Mouse (Mus musculus): ENCODE data around the gene Ggct. TPM values are rescaled to one million over a fixed set of nuclear protein-coding genes. Genes with fewer than 3 reads are reported as not detected.

The Ggct gene
- polyA plus RNA-seq, 2 experiments: 1.1 to 4.4 TPM

DNA sequence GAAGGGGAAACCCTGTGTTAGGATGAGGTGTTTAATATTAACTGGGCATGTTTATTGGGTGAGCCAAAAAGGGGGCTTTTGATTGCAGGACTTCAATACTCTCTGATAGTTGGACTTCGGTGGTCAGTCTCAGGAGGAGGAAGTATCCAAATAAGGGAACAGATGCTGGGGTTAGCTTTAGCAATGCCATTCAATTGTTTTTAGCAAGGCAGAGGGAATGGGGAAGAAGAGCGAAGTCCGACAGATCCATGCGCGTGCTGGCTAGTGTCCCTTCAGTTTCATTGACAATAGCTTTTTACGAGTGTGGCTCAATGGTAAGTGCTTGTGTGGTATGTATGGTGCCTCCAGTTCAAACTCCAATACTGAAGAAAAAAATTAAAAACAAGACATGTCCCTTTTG is 51.6 kb downstream of the Ggct start:
- Histone ChIP-seq H3K9me3 (ENCODE audit: control insufficient read depth, low read length) (no peaks in the 10 kb centered on the region), H3K4me3 (ENCODE audit: insufficient read depth in 1 of 2, low read depth in 2 of 2, low read length in 2 of 2) (no peak overlapping the region), H3K4me2 (ENCODE audit: low read depth) (no peak overlapping the region), H3K36me3 (replicated peaks; ENCODE audit: control insufficient read depth, insufficient read depth, low read depth) (no peaks in the 10 kb centered on the region), H3K4me1 (replicated peaks; ENCODE audit: control insufficient read depth in 2 of 2, insufficient read depth in 2 of 2, low read length in 1 of 2) (0 out of 4 replicates have a peak, but pooled peaks cover 0 to 2% of the 10 kb centered on the region in 2 experiments), H3K27me3 (ENCODE audit: control insufficient read depth, insufficient read depth, low read length) (no peaks in the 10 kb centered on the region; the same call in 1 of the 2 replicates), H3K27ac (no peak overlapping the region), H3K9ac (replicated peaks) (no peak overlapping the region)
- TF ChIP-seq EP300 (IDR thresholded peaks at IDR 0.05; ENCODE audit: low read depth) (no peak), CTCF (IDR thresholded peaks at IDR 0.05; ENCODE audit: low read depth) (no peak)
- DNase-seq (ENCODE audit: low read depth in 3 of 3, low spot score in 3 of 3) (no peak), ATAC-seq (ENCODE audit: insufficient read depth) (no peak)
- 46% methylated on average over 6 of the region's 6 CpGs for WGBS (ENCODE audit: insufficient replicate concordance)

DNA sequence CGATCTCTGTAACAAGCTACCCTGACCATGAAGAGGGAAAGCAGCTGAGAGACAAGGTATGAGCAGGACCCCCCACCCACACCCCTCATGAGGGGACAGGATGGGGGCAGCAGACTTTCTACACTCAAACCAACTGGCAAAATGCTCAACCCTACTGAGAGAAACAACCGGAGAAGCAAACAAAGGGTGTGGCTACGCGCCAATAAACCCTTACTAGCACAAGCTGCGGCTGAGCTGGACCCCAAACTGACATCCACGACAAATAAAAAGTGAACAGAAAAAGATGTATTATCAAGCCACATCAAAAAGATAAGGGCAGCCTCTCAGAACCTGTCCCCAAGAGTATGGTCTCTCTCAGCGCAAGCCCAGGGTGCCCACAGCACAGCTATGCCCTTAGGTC is 52.6 kb downstream of the Ggct start:
- no peaks in the 10 kb centered on the region; the same call in 1 of the 2 replicates for H3K27me3 ChIP-seq (ENCODE audit: control insufficient read depth, insufficient read depth, low read length)
- no peak overlapping the region for H3K4me3 ChIP-seq (ENCODE audit: insufficient read depth in 1 of 2, low read depth in 2 of 2, low read length in 2 of 2)
- ATAC-seq (ENCODE audit: insufficient read depth) (no peak), DNase-seq (ENCODE audit: low read depth in 3 of 3, low spot score in 3 of 3) (no peak)
- H3K9ac ChIP-seq (replicated peaks): no peak overlapping the region
- WGBS (ENCODE audit: insufficient replicate concordance): 42% methylated on average over 7 of the region's 7 CpGs
- no peak overlapping the region for H3K4me2 ChIP-seq (ENCODE audit: low read depth)
- TF ChIP-seq CTCF (IDR thresholded peaks at IDR 0.05; ENCODE audit: low read depth) (no peak), EP300 (IDR thresholded peaks at IDR 0.05; ENCODE audit: low read depth) (no peak)
- 0 out of 4 replicates have a peak, but pooled peaks cover 0 to 2% of the 10 kb centered on the region in 2 experiments for H3K4me1 ChIP-seq (replicated peaks; ENCODE audit: control insufficient read depth in 2 of 2, insufficient read depth in 2 of 2, low read length in 1 of 2)
- H3K9me3 ChIP-seq (ENCODE audit: control insufficient read depth, low read length): no peaks in the 10 kb centered on the region
- no peak overlapping the region for H3K27ac ChIP-seq
- no peaks in the 10 kb centered on the region for H3K36me3 ChIP-seq (replicated peaks; ENCODE audit: control insufficient read depth, insufficient read depth, low read depth)

DNA sequence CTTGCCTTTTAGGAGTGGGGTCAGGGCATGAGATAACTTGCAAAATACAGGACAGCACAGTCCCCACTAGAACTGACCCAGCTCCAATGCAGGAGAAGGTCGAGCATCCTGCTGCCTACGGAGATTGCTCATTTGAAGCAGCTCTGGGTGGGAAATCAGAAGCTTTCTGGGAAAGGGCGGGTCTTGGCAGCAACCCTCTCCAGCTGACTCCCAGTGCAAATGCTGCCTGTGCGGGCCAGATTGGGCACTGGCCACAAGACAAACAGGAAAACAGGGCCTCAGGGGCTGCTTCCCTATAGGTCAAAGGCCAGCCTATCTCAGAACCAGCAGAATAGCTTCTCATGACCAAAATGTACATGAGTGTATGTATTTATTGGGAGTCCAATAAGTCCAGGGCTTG is 53.1 kb downstream of the Ggct start:
- no peak overlapping the region for H3K4me3 ChIP-seq (ENCODE audit: insufficient read depth in 1 of 2, low read depth in 2 of 2, low read length in 2 of 2)
- TF ChIP-seq EP300 (IDR thresholded peaks at IDR 0.05; ENCODE audit: low read depth): no peak
- no peak for TF ChIP-seq CTCF (IDR thresholded peaks at IDR 0.05; ENCODE audit: low read depth)
- no peak overlapping the region for H3K4me2 ChIP-seq (ENCODE audit: low read depth)
- DNase-seq (ENCODE audit: low read depth in 3 of 3, low spot score in 3 of 3) (no peak), ATAC-seq (ENCODE audit: insufficient read depth) (no peak)
- no peak overlapping the region for H3K9ac ChIP-seq (replicated peaks)
- H3K27ac ChIP-seq: no peak overlapping the region
- H3K9me3 ChIP-seq (ENCODE audit: control insufficient read depth, low read length): no peaks in the 10 kb centered on the region
- WGBS (ENCODE audit: insufficient replicate concordance): 13% methylated on average over 4 of the region's 4 CpGs
- H3K4me1 ChIP-seq (replicated peaks; ENCODE audit: control insufficient read depth in 2 of 2, insufficient read depth in 2 of 2, low read length in 1 of 2): 0 out of 4 replicates have a peak, but pooled peaks cover 0 to 2% of the 10 kb centered on the region in 2 experiments
- H3K36me3 ChIP-seq (replicated peaks; ENCODE audit: control insufficient read depth, insufficient read depth, low read depth): no peaks in the 10 kb centered on the region
- no peaks in the 10 kb centered on the region; the same call in 1 of the 2 replicates for H3K27me3 ChIP-seq (ENCODE audit: control insufficient read depth, insufficient read depth, low read length)

DNA sequence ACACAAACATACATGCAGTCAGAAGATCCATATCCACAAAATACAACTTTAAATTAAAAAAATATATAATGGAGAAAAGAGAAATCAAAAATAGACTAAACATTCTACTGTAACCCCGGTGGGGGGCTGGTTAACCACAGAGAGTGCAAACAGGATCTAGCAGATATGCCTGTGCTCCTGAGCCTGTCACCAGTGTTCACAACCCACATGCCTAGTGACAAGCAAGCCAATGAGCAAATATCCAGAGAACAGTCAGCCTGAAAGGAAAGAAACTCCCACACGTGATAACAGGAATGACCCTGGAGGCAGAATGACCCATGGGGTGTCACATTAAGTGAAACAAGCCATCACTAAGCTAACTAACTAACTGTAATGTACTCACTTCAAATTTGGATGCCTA is 56.3 kb downstream of the Ggct start:
- DNase-seq (ENCODE audit: low read depth in 3 of 3, low spot score in 3 of 3): no peak
- Histone ChIP-seq H3K4me2 (ENCODE audit: low read depth) (no peak overlapping the region), H3K4me3 (ENCODE audit: insufficient read depth in 1 of 2, low read depth in 2 of 2, low read length in 2 of 2) (no peak overlapping the region), H3K4me1 (replicated peaks; ENCODE audit: control insufficient read depth in 2 of 2, insufficient read depth in 2 of 2, low read length in 1 of 2) (0 out of 4 replicates have a peak, but pooled peaks cover 0 to 2% of the 10 kb centered on the region in 2 experiments), H3K9ac (replicated peaks) (no peak overlapping the region), H3K27me3 (ENCODE audit: control insufficient read depth, insufficient read depth, low read length) (no peaks in the 10 kb centered on the region), H3K36me3 (replicated peaks; ENCODE audit: control insufficient read depth, insufficient read depth, low read depth) (no peaks in the 10 kb centered on the region), H3K27ac (no peak overlapping the region), H3K9me3 (ENCODE audit: control insufficient read depth, low read length) (no peaks in the 10 kb centered on the region)
- no peak for ATAC-seq (ENCODE audit: insufficient read depth)
- no peak for TF ChIP-seq EP300 (IDR thresholded peaks at IDR 0.05; ENCODE audit: low read depth)
- no peak for TF ChIP-seq CTCF (IDR thresholded peaks at IDR 0.05; ENCODE audit: low read depth)
- WGBS (ENCODE audit: insufficient replicate concordance): 14% methylated on average over 2 of the region's 2 CpGs

DNA sequence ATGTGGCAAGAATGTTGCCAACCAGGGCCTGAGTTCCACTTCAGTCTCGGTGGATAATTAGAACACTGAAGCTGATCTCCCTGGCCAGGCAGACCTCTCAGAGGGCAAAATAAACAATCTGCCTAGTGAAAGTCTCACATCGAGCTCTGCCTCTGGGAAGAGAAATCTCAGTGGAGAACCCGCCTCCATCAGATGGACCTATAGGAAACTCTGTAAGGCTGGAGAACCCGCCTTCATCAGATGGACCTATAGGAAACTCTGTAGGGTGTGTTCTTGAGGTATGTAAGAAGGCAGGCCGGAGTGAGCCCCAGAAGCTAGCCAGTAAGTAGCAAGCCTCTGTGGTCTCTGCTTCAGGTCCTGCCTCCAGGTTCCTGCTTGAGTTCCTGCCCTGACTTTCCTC is 57.8 kb downstream of the Ggct start:
- H3K4me1 ChIP-seq (replicated peaks; ENCODE audit: control insufficient read depth in 2 of 2, insufficient read depth in 2 of 2, low read length in 1 of 2): 0 out of 4 replicates have a peak, but pooled peaks cover 0 to under 1% of the 10 kb centered on the region in 2 experiments
- 65% methylated on average over 5 of the region's 5 CpGs for WGBS (ENCODE audit: insufficient replicate concordance)
- ATAC-seq (ENCODE audit: insufficient read depth) (no peak), DNase-seq (ENCODE audit: low read depth in 3 of 3, low spot score in 3 of 3) (no peak)
- H3K9me3 ChIP-seq (ENCODE audit: control insufficient read depth, low read length): no peaks in the 10 kb centered on the region
- no peak overlapping the region for H3K27ac ChIP-seq
- H3K27me3 ChIP-seq (ENCODE audit: control insufficient read depth, insufficient read depth, low read length): no peaks in the 10 kb centered on the region
- H3K36me3 ChIP-seq (replicated peaks; ENCODE audit: control insufficient read depth, insufficient read depth, low read depth): no peaks in the 10 kb centered on the region
- no peak overlapping the region for H3K4me3 ChIP-seq (ENCODE audit: insufficient read depth in 1 of 2, low read depth in 2 of 2, low read length in 2 of 2)
- H3K9ac ChIP-seq (replicated peaks): no peak overlapping the region
- TF ChIP-seq CTCF (IDR thresholded peaks at IDR 0.05; ENCODE audit: low read depth) (no peak), EP300 (IDR thresholded peaks at IDR 0.05; ENCODE audit: low read depth) (no peak)
- H3K4me2 ChIP-seq (ENCODE audit: low read depth): no peak overlapping the region
